Mouse (Mus musculus): ENCODE measurements around the gene Ercc2. TPM values are rescaled to one million over a fixed set of nuclear protein-coding genes. Genes with fewer than 3 reads are reported as not detected.
A peak's percentile ranks its signal among the peaks of the same experiment; 100 is the strongest.

Gene Ercc2
- polyA plus RNA-seq, 1 experiment: 137 TPM

DNA sequence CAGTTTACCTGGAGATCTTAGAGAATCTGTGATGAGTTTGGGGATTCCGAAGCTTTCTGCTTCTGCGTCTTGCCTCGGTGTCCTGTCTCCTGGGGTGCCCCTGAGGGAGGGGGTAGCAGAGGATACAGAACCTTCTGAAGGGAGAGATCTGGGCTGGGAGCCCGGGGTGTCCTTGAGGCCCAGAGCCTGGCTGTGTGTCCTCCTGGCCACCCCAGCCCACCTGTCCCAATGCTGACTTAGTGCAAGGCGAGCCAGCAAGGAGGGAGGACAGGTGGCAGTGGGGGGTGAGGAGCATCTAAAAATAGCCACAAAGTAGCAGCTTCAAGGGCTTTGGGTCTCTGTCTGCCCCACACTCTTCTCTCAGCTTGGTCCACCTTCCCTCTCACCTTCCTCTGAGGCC is 30.0 kb downstream of the Ercc2 start:
- no peak overlapping the region for H3K27ac ChIP-seq (ENCODE audit: control insufficient read depth, insufficient read depth, low read length)
- no peak for DNase-seq
- no peaks in the 10 kb centered on the region for H3K36me3 ChIP-seq (ENCODE audit: control insufficient read depth, insufficient read depth, low read length)
- WGBS: 83% methylated on average over 5 of the region's 5 CpGs
- TF ChIP-seq CTCF (IDR thresholded peaks at IDR 0.05; ENCODE audit: borderline replicate concordance, control insufficient read depth, extremely low read depth, insufficient read depth, low read length, poor library complexity) (no peak), POLR2A (IDR thresholded peaks at IDR 0.05; ENCODE audit: control insufficient read depth, extremely low read depth, insufficient read depth, low read length, poor library complexity) (no peak)
- H3K4me3 ChIP-seq (ENCODE audit: control insufficient read depth, insufficient read depth, low read length): no peak overlapping the region
- no peaks in the 10 kb centered on the region for H3K27me3 ChIP-seq (ENCODE audit: control insufficient read depth, insufficient read depth, low read length)
- H3K4me1 ChIP-seq (replicated peaks; ENCODE audit: control insufficient read depth, insufficient read depth, low read length): peaks cover 4% of the 10 kb centered on the region

- Histone ChIP-seq H3K36me3 (ENCODE audit: control insufficient read depth, insufficient read depth, low read length) (no peaks in the 10 kb centered on the region), H3K4me1 (replicated peaks; ENCODE audit: control insufficient read depth, insufficient read depth, low read length) (peaks cover 5% of the 10 kb centered on the region), H3K27ac (ENCODE audit: control insufficient read depth, insufficient read depth, low read length) (no peak overlapping the region), H3K4me3 (ENCODE audit: control insufficient read depth, insufficient read depth, low read length) (no peak overlapping the region), H3K27me3 (ENCODE audit: control insufficient read depth, insufficient read depth, low read length) (no peaks in the 10 kb centered on the region)
- no peak for TF ChIP-seq POLR2A (IDR thresholded peaks at IDR 0.05; ENCODE audit: control insufficient read depth, extremely low read depth, insufficient read depth, low read length, poor library complexity)
- no peak for TF ChIP-seq CTCF (IDR thresholded peaks at IDR 0.05; ENCODE audit: borderline replicate concordance, control insufficient read depth, extremely low read depth, insufficient read depth, low read length, poor library complexity)
- DNase-seq: no peak
- WGBS: 95% methylated on average over 3 of the region's 3 CpGs
These were observed 31.7 kb downstream of the Ercc2 start for GRCm38 (mm10) chr7:19413525-19413924.

- H3K27ac ChIP-seq (ENCODE audit: control insufficient read depth, insufficient read depth, low read length): no peak overlapping the region
- H3K36me3 ChIP-seq (ENCODE audit: control insufficient read depth, insufficient read depth, low read length): no peaks in the 10 kb centered on the region
- 35% methylated on average over 15 of the region's 15 CpGs for WGBS
- H3K4me1 ChIP-seq (replicated peaks; ENCODE audit: control insufficient read depth, insufficient read depth, low read length): peaks cover 20% of the 10 kb centered on the region
- H3K27me3 ChIP-seq (ENCODE audit: control insufficient read depth, insufficient read depth, low read length): no peaks in the 10 kb centered on the region
- DNase-seq: no peak
- TF ChIP-seq CTCF (IDR thresholded peaks at IDR 0.05; ENCODE audit: borderline replicate concordance, control insufficient read depth, extremely low read depth, insufficient read depth, low read length, poor library complexity): no peak
- TF ChIP-seq POLR2A (IDR thresholded peaks at IDR 0.05; ENCODE audit: control insufficient read depth, extremely low read depth, insufficient read depth, low read length, poor library complexity): no peak
- no peak overlapping the region for H3K4me3 ChIP-seq (ENCODE audit: control insufficient read depth, insufficient read depth, low read length)
These were observed 34.8 kb downstream of the Ercc2 start for GRCm38 (mm10) chr7:19416590-19416989.

- no peak overlapping the region for H3K4me3 ChIP-seq (ENCODE audit: control insufficient read depth, insufficient read depth, low read length)
These were observed 38.3 kb downstream of the Ercc2 start for GRCm38 (mm10) chr7:19420121-19420520.

DNA sequence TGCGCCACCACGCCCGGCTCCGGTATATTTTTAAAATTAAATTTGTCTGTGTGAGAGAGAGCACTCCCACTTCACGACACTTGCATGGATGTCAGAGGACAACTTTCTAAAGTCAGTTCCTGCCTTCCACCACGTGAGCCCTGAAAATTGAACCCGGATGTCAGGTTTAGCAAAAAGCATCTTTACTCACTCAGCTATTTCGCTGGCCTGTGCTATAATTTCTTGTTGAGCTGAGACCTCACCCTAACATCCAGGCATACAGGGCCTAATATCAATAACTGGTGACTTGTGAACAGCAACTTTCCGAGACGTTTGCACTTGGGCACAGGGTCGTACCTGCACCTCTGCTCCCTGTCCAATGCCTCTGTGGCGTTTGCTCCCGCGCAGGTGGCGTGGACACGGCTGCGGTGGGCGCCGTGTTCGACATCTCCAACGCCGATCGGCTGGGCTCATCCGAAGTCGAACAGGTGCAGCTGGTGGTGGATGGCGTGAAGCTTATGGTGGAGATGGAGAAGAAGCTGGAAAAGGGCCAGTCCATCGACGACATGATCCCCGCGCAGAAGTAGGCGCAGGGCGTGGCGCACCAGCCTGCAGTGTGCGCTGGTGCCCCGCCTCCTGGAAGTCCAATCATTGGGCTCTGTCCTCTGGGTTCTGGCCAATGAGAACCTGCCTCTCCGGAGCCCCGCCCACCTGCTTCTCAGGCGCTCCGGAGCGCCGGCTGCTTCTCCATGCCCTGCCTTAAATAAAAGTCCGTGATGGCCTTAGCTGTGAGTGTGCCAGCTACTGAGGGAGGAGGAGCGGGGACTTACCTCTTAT is 39.2 kb downstream of the Ercc2 start:
- Histone ChIP-seq H3K27ac (ENCODE audit: control insufficient read depth, insufficient read depth, low read length) (no peak overlapping the region), H3K27me3 (ENCODE audit: control insufficient read depth, insufficient read depth, low read length) (no peaks in the 10 kb centered on the region), H3K4me1 (replicated peaks; ENCODE audit: control insufficient read depth, insufficient read depth, low read length) (peaks cover 20% of the 10 kb centered on the region), H3K36me3 (ENCODE audit: control insufficient read depth, insufficient read depth, low read length) (peaks cover 3% of the 10 kb centered on the region; the same call in 1 of the 2 replicates), H3K4me3 (ENCODE audit: control insufficient read depth, insufficient read depth, low read length) (peak overlapping the region; percentile 58)
- 11% methylated on average over 43 of the region's 43 CpGs for WGBS
- peak; percentile 91 for DNase-seq
- no peak; the same call in 1 of the 2 replicates for TF ChIP-seq CTCF (IDR thresholded peaks at IDR 0.05; ENCODE audit: borderline replicate concordance, control insufficient read depth, extremely low read depth, insufficient read depth, low read length, poor library complexity)
- no peak for TF ChIP-seq POLR2A (IDR thresholded peaks at IDR 0.05; ENCODE audit: control insufficient read depth, extremely low read depth, insufficient read depth, low read length, poor library complexity)

More at GRCm38 (mm10) chr7:19420121-19420520, 38.3 kb downstream of the Ercc2 start:
- no peak overlapping the region for H3K27ac ChIP-seq (ENCODE audit: control insufficient read depth, insufficient read depth, low read length)
- no peaks in the 10 kb centered on the region for H3K36me3 ChIP-seq (ENCODE audit: control insufficient read depth, insufficient read depth, low read length)
- no peak for DNase-seq
- H3K4me1 ChIP-seq (replicated peaks; ENCODE audit: control insufficient read depth, insufficient read depth, low read length): peaks cover 20% of the 10 kb centered on the region
- WGBS: 7% methylated on average over 28 of the region's 28 CpGs
- no peaks in the 10 kb centered on the region for H3K27me3 ChIP-seq (ENCODE audit: control insufficient read depth, insufficient read depth, low read length)
- TF ChIP-seq CTCF (IDR thresholded peaks at IDR 0.05; ENCODE audit: borderline replicate concordance, control insufficient read depth, extremely low read depth, insufficient read depth, low read length, poor library complexity): no peak
- TF ChIP-seq POLR2A (IDR thresholded peaks at IDR 0.05; ENCODE audit: control insufficient read depth, extremely low read depth, insufficient read depth, low read length, poor library complexity): no peak

- Histone ChIP-seq H3K4me1 (replicated peaks; ENCODE audit: control insufficient read depth, insufficient read depth, low read length) (peaks cover 15% of the 10 kb centered on the region), H3K4me3 (ENCODE audit: control insufficient read depth, insufficient read depth, low read length) (no peak overlapping the region), H3K27me3 (ENCODE audit: control insufficient read depth, insufficient read depth, low read length) (no peaks in the 10 kb centered on the region), H3K27ac (ENCODE audit: control insufficient read depth, insufficient read depth, low read length) (no peak overlapping the region), H3K36me3 (ENCODE audit: control insufficient read depth, insufficient read depth, low read length) (peaks cover 11% of the 10 kb centered on the region)
- no peak for TF ChIP-seq POLR2A (IDR thresholded peaks at IDR 0.05; ENCODE audit: control insufficient read depth, extremely low read depth, insufficient read depth, low read length, poor library complexity)
- no peak for TF ChIP-seq CTCF (IDR thresholded peaks at IDR 0.05; ENCODE audit: borderline replicate concordance, control insufficient read depth, extremely low read depth, insufficient read depth, low read length, poor library complexity)
- DNase-seq: no peak
- 93% methylated on average over 3 of the region's 3 CpGs for WGBS
These were observed 41.3 kb downstream of the Ercc2 start for GRCm38 (mm10) chr7:19423083-19423482.
